Mouse (Mus musculus): Measurements from ENCODE around the gene Prnd. TPM values are rescaled to one million over a fixed set of nuclear protein-coding genes. Genes with fewer than 3 reads are reported as not detected.
A peak's percentile ranks its signal among the peaks of the same experiment; 100 is the strongest.

The Prnd gene
- polyA plus RNA-seq, 1 experiment from 2014 or later, result 3.5 TPM

DNA sequence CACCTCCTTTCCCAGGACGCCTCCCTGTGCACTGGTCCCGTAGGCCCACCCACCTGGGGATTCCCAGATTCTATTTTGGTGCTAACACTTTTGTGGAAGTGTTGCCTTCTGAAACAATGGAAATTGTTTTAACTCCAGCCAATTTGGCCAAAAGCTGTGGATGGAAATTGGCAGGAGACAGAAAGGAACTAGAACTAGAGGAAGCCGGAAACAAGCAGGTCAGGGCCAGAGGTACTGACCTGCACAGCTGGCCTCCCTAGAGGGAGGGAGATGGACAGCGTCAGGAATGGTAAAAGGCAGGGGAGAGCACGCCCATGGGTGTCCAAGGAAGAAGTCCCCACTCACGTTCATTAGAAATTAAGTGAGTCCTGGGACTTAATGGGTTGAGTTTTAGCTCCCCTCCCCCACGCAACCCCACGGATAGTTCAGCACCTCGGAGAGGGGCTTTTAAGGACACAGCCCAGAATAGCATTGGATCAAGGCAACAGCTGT lies 7.1 kb downstream of the Prnd start:
- ATAC-seq (no peak), DNase-seq (ENCODE audit: low spot score) (no peak)
- no peak overlapping the region for H3K4me2 ChIP-seq (replicated peaks; ENCODE audit: low read depth, low read length)
- H3K4me1 ChIP-seq (ENCODE audit: insufficient read depth, low read depth, low read length), result peaks cover 9% of the 10 kb centered on the region; the same call in 1 of the 2 replicates
- H3K9me3 ChIP-seq (ENCODE audit: low read length), result no peaks in the 10 kb centered on the region
- H3K36me3 ChIP-seq (ENCODE audit: insufficient read depth, low read length), result no peaks in the 10 kb centered on the region
- H3K27ac ChIP-seq (ENCODE audit: low read length), result no peak overlapping the region
- no peak overlapping the region for H3K9ac ChIP-seq (replicated peaks; ENCODE audit: low read depth)
- TF ChIP-seq EP300 (IDR thresholded peaks at IDR 0.05), result no peak
- TF ChIP-seq CTCF (IDR thresholded peaks at IDR 0.05), result no peak
- H3K4me3 ChIP-seq (ENCODE audit: low read depth, low read length), result no peak overlapping the region
- H3K27me3 ChIP-seq (replicated peaks; ENCODE audit: insufficient read depth, low read length), result no peaks in the 10 kb centered on the region; the same call in 1 of the 2 replicates
- 35% methylated on average over 9 of the region's 9 CpGs for WGBS

GRCm38 (mm10) chr2:131961671-131962070 lies 11.0 kb downstream of the Prnd start:
- H3K4me1 ChIP-seq (ENCODE audit: insufficient read depth, low read depth, low read length), result no peaks in the 10 kb centered on the region
- TF ChIP-seq EP300 (IDR thresholded peaks at IDR 0.05) (no peak), CTCF (IDR thresholded peaks at IDR 0.05) (no peak)
- no peak overlapping the region for H3K9ac ChIP-seq (replicated peaks; ENCODE audit: low read depth)
- ATAC-seq (no peak), DNase-seq (ENCODE audit: low spot score) (no peak)
- WGBS, result 46% methylated on average over 2 of the region's 2 CpGs
- no peaks in the 10 kb centered on the region for H3K27me3 ChIP-seq (replicated peaks; ENCODE audit: insufficient read depth, low read length)
- H3K36me3 ChIP-seq (ENCODE audit: insufficient read depth, low read length), result no peaks in the 10 kb centered on the region
- H3K9me3 ChIP-seq (ENCODE audit: low read length), result no peaks in the 10 kb centered on the region
- H3K27ac ChIP-seq (ENCODE audit: low read length), result no peak overlapping the region
- no peak overlapping the region for H3K4me3 ChIP-seq (ENCODE audit: low read depth, low read length)
- H3K4me2 ChIP-seq (replicated peaks; ENCODE audit: low read depth, low read length), result no peak overlapping the region

GRCm38 (mm10) chr2:131970597-131970996 lies 19.9 kb downstream of the Prnd start:
- Histone ChIP-seq H3K27me3 (replicated peaks; ENCODE audit: insufficient read depth, low read length) (no peaks in the 10 kb centered on the region), H3K4me1 (ENCODE audit: insufficient read depth, low read depth, low read length) (no peaks in the 10 kb centered on the region), H3K27ac (ENCODE audit: low read length) (no peak overlapping the region), H3K9me3 (ENCODE audit: low read length) (no peaks in the 10 kb centered on the region), H3K36me3 (ENCODE audit: insufficient read depth, low read length) (no peaks in the 10 kb centered on the region), H3K4me3 (ENCODE audit: low read depth, low read length) (no peak overlapping the region), H3K4me2 (replicated peaks; ENCODE audit: low read depth, low read length) (no peak overlapping the region), H3K9ac (replicated peaks; ENCODE audit: low read depth) (no peak overlapping the region)
- no peak for ATAC-seq
- 90% methylated on average over 2 of the region's 2 CpGs for WGBS
- no peak for DNase-seq (ENCODE audit: low spot score)
- TF ChIP-seq CTCF (IDR thresholded peaks at IDR 0.05) (no peak), EP300 (IDR thresholded peaks at IDR 0.05) (no peak)

DNA sequence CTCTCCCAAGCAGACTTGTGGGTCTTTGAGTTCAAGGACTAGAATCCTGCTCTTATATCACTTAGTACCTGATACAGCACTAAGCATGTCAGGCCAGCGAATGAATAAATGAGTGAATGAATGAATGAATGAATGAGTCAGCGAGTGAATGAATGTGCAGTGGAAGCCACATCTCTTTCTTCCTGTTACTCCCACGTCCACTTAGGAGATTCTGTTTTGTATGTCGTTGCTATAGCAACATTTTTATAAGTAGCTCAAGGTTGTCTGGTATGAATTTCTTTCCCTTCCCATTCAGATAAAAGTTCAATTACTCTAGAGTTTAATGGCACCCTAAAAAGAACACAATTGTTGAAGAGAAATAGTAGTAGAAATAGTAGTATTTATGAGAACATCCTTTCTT lies 20.4 kb downstream of the Prnd start:
- Histone ChIP-seq H3K9ac (replicated peaks; ENCODE audit: low read depth) (no peak overlapping the region), H3K27ac (ENCODE audit: low read length) (no peak overlapping the region), H3K9me3 (ENCODE audit: low read length) (no peaks in the 10 kb centered on the region), H3K4me1 (ENCODE audit: insufficient read depth, low read depth, low read length) (no peaks in the 10 kb centered on the region), H3K36me3 (ENCODE audit: insufficient read depth, low read length) (no peaks in the 10 kb centered on the region), H3K4me2 (replicated peaks; ENCODE audit: low read depth, low read length) (no peak overlapping the region), H3K4me3 (ENCODE audit: low read depth, low read length) (no peak overlapping the region), H3K27me3 (replicated peaks; ENCODE audit: insufficient read depth, low read length) (no peaks in the 10 kb centered on the region)
- no peak for ATAC-seq
- 73% methylated on average over 4 of the region's 4 CpGs for WGBS
- no peak for TF ChIP-seq EP300 (IDR thresholded peaks at IDR 0.05)
- TF ChIP-seq CTCF (IDR thresholded peaks at IDR 0.05), result no peak
- DNase-seq (ENCODE audit: low spot score), result no peak

DNA sequence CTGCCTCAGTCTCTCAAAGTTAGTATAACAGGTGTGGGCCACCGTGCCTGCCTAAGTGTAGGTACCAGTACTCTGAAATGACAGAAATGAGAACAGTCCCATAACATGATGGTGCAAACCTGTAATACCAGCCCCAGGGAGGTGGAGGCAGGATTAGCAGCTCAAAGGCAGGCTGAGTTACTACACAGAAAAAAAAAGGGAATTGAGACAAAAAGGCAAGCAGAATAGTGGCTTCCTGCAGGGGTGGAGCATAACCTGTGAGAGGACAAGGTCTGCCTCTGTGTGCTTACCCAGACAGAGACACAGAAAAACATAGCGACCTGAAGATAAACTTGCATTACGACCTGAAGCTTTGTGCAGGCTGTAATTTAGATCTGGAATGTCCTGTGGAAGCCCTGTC lies 26.0 kb downstream of the Prnd start:
- H3K4me1 ChIP-seq (ENCODE audit: insufficient read depth, low read depth, low read length), result no peaks in the 10 kb centered on the region
- no peaks in the 10 kb centered on the region for H3K27me3 ChIP-seq (replicated peaks; ENCODE audit: insufficient read depth, low read length)
- ATAC-seq (no peak), DNase-seq (ENCODE audit: low spot score) (no peak)
- no peaks in the 10 kb centered on the region for H3K9me3 ChIP-seq (ENCODE audit: low read length)
- H3K4me3 ChIP-seq (ENCODE audit: low read depth, low read length), result no peak overlapping the region
- H3K9ac ChIP-seq (replicated peaks; ENCODE audit: low read depth), result no peak overlapping the region
- H3K4me2 ChIP-seq (replicated peaks; ENCODE audit: low read depth, low read length), result no peak overlapping the region
- TF ChIP-seq CTCF (IDR thresholded peaks at IDR 0.05), result no peak
- no peaks in the 10 kb centered on the region for H3K36me3 ChIP-seq (ENCODE audit: insufficient read depth, low read length)
- 82% methylated on average over 3 of the region's 3 CpGs for WGBS
- no peak overlapping the region for H3K27ac ChIP-seq (ENCODE audit: low read length)

GRCm38 (mm10) chr2:131980866-131981265 lies 30.2 kb downstream of the Prnd start:
- Histone ChIP-seq H3K27ac (ENCODE audit: low read length) (no peak overlapping the region), H3K9ac (replicated peaks; ENCODE audit: low read depth) (no peak overlapping the region), H3K27me3 (replicated peaks; ENCODE audit: insufficient read depth, low read length) (no peaks in the 10 kb centered on the region), H3K4me1 (ENCODE audit: insufficient read depth, low read depth, low read length) (no peaks in the 10 kb centered on the region), H3K4me2 (replicated peaks; ENCODE audit: low read depth, low read length) (no peak overlapping the region), H3K9me3 (ENCODE audit: low read length) (no peaks in the 10 kb centered on the region), H3K36me3 (ENCODE audit: insufficient read depth, low read length) (no peaks in the 10 kb centered on the region), H3K4me3 (ENCODE audit: low read depth, low read length) (no peak overlapping the region)
- TF ChIP-seq CTCF (IDR thresholded peaks at IDR 0.05) (no peak), EP300 (IDR thresholded peaks at IDR 0.05) (0 out of 2 replicates have a peak, but pooled peaks have one; percentile 10)
- peak; percentile 85 for ATAC-seq
- 24% methylated on average over 9 of the region's 9 CpGs for WGBS
- peak; percentile 49 for DNase-seq (ENCODE audit: low spot score)

Data from lung, postnatal 0 days (tissue).